Mouse (Mus musculus) stomach, postnatal 0 days (tissue): Measurements from ENCODE around the gene Igf1. TPM values are rescaled to one million over a fixed set of nuclear protein-coding genes. Genes with fewer than 3 reads are reported as not detected.
A peak's percentile ranks its signal among the peaks of the same experiment; 100 is the strongest.

Experiments used
- ATAC-seq: fragments of 200-750 bp; cut with Nextera tagmentation; 2 replicates; pipeline ENCODE4 v1.8.0; 2017; ENCODE audit not compliant: low FRiP score, low TSS enrichment
- DNase-seq: peaks from one replicate; pipeline ENCODE4 v3.0.0-alpha.2; 2016; ENCODE audit warnings: low spot score
- H3K27ac ChIP-seq: fragments of 300-500 bp; sonication (generic); replicated peaks from 2 replicates; pipeline ENCODE4 v1.5.1; 2014; ENCODE audit warnings: mild to moderate bottlenecking, control low read depth
- H3K27me3 ChIP-seq: fragments of 300-500 bp; sonication (generic); 2 replicates; pipeline ENCODE4 v1.6.1; 2014; ENCODE audit warnings: low read length; ENCODE audit not compliant: control insufficient read depth, insufficient read depth
- H3K36me3 ChIP-seq: fragments of 300-500 bp; sonication (generic); 2 replicates; pipeline ENCODE4 v1.6.1; 2014; ENCODE audit warnings: low read length, mixed read lengths; ENCODE audit not compliant: control insufficient read depth, insufficient read depth
- H3K4me1 ChIP-seq: fragments of 300-500 bp; sonication (generic); replicated peaks from 2 replicates; pipeline ENCODE4 v1.6.1; 2014; ENCODE audit warnings: antibody characterized with exemption; ENCODE audit not compliant: control insufficient read depth, insufficient read depth
- H3K4me2 ChIP-seq: fragments of 300-500 bp; sonication (generic); replicated peaks from 2 replicates; pipeline ENCODE4 v1.6.1; 2014; ENCODE audit warnings: low read depth, mild to moderate bottlenecking, control low read depth, moderate library complexity
- H3K4me3 ChIP-seq: fragments of 300-500 bp; sonication (generic); 2 replicates; pipeline ENCODE4 v1.5.1; 2014; ENCODE audit warnings: low read depth, low read length, control low read depth
- H3K9ac ChIP-seq: fragments of 300-500 bp; sonication (generic); 2 replicates; pipeline ENCODE4 v1.6.1; 2014; ENCODE audit warnings: mild to moderate bottlenecking, low read length, control low read depth, mixed read lengths
- H3K9me3 ChIP-seq: fragments of 300-500 bp; sonication (generic); 2 replicates; pipeline ENCODE4 v1.6.1; 2016; ENCODE audit warnings: low read length; ENCODE audit not compliant: control insufficient read depth
- CTCF ChIP-seq: IDR thresholded peaks from 2 replicates; pipeline ENCODE4 v1.5.1; 2016; ENCODE audit warnings: antibody characterized with exemption, low read depth, mild to moderate bottlenecking, moderate library complexity
- EP300 ChIP-seq: optimal IDR thresholded peaks from 2 replicates; pipeline ENCODE3; 2016; ENCODE audit warnings: antibody characterized with exemption
- WGBS: fragments of 180-500 bp; shearing (Covaris S2); extraction: QIAGEN DNeasy Blood & Tissue Kit; methylation state at CpG from one replicate; pipeline ENCODE4 v1.1.7; 2014; 5-methylcytosine and 5-hydroxymethylcytosine counted together
- polyA plus RNA-seq: library from polyadenylated mRNA; unstranded; fragments of >200 nt; fragmentation: Nextera tagmentation; extraction: Ambion mirVana; gene quantifications from 2 replicates; pipeline ENCODE4 v1.2.1, GENCODE M21; 2015

The Igf1 gene
- polyA plus RNA-seq, 1 experiment from 2014 or later: 42.5 TPM

DNA sequence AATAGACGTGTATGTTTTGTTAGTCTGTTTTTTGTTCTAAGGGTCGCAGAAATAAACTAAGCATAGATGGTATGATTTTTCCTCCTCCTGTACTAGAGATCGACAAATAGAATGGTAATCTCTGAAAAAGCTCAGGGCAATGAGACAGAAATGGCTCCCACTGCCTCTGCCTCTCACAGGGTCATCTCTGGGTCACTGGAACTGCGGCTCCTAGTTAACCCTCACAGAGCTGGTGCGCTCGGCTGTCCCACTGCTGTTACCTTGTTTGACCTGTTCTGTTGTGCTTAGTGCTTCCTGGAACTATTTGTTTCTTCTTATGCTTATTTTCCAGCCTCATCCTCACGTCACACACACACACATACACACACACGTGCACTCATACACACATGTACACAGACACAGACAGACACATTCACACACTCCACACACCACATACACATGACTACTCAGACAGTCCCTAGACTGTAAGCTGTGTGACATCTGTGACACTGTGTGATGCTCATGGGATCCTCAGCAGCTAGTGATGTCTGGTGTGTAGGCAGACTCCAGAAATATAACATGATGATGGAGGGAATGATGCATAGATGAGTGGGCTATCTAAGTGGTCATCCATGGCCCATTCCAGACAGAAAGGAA, 13.0 kb upstream of the Igf1 start:
- TF ChIP-seq EP300: no peak
- TF ChIP-seq CTCF: no peak
- Histone ChIP-seq H3K9me3 (no peaks in the 10 kb centered on the region), H3K4me3 (no peak overlapping the region), H3K4me1 (no peaks in the 10 kb centered on the region), H3K27me3 (no peaks in the 10 kb centered on the region), H3K4me2 (no peak overlapping the region), H3K36me3 (no peaks in the 10 kb centered on the region), H3K27ac (no peak overlapping the region), H3K9ac (no peak overlapping the region)
- ATAC-seq (no peak), DNase-seq (no peak)
- WGBS: 27% methylated on average over 8 of the region's 8 CpGs

DNA sequence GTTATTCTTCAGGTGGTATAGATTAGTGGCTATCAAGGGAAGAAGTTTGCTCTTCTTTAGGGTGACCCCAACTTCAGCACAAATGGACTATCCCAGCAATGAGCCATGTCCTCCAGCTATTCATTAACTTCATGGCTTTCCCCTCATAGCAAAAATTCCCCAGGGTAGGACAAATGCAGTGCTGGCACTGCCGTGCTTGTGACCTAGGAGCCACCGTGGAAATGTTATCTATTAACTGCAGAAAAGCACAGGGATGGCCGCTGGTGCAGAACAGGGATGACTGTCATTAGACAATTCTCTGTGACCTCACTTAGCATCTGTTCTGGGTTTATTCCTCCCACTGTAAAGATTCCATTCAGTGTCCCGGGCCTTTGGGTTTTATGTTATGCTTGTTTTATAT, 10.2 kb upstream of the Igf1 start:
- Histone ChIP-seq H3K4me1 (no peaks in the 10 kb centered on the region), H3K36me3 (no peaks in the 10 kb centered on the region), H3K4me2 (no peak overlapping the region), H3K27me3 (no peaks in the 10 kb centered on the region), H3K27ac (no peak overlapping the region), H3K9ac (no peak overlapping the region), H3K9me3 (no peaks in the 10 kb centered on the region), H3K4me3 (no peak overlapping the region)
- no peak for DNase-seq
- TF ChIP-seq CTCF (no peak), EP300 (no peak)
- WGBS: 42% methylated on average over 4 of the region's 4 CpGs
- ATAC-seq: no peak

DNA sequence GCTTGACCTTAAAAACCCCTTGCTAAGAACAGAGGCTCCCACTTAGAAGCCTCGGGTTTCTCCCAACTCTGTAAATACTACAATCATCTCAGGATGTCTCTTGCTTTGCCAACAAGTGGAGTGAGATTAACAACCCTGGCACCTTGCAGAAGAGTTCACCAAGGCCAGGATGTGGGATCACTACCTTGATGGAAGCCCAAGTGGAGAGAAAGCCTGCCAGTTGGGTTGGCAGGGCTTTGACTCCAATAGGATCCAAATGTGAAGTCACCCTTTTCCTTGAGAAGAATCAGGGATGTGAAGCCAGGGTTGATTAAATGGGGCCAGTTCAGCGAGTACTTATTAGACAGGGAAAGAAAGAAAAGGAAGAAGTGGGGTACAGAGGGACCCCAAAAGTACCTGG, 9.6 kb upstream of the Igf1 start:
- H3K4me3 ChIP-seq: no peak overlapping the region
- 54% methylated on average over 2 of the region's 2 CpGs for WGBS
- H3K27ac ChIP-seq: no peak overlapping the region
- no peak overlapping the region for H3K9ac ChIP-seq
- no peaks in the 10 kb centered on the region for H3K27me3 ChIP-seq
- H3K36me3 ChIP-seq: no peaks in the 10 kb centered on the region
- DNase-seq: no peak
- no peaks in the 10 kb centered on the region for H3K4me1 ChIP-seq
- H3K9me3 ChIP-seq: no peaks in the 10 kb centered on the region
- H3K4me2 ChIP-seq: no peak overlapping the region
- TF ChIP-seq EP300 (no peak), CTCF (no peak)
- no peak for ATAC-seq

DNA sequence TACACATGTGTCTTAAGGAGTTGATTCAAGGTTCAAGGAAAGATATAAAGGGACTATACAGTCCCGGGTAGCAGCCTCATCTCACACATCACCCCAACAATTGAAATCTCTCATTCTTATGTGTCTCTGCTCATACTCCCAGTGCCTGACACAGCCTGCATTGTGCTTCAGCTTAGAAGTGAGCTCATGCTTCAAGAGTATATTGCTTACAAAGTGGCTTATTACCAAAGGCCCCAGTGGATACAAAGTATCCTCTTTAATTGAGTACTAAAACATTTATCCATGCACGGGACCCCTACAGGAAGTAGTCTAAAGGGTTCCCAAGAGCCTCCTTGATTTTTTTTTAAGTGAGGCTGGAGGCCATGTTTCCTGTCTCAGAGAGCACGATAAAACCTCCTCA, 6.6 kb upstream of the Igf1 start:
- no peak for TF ChIP-seq EP300
- no peak for TF ChIP-seq CTCF
- DNase-seq (no peak), ATAC-seq (no peak)
- H3K4me1 ChIP-seq: no peaks in the 10 kb centered on the region
- no peak overlapping the region for H3K27ac ChIP-seq
- no peak overlapping the region for H3K9ac ChIP-seq
- H3K4me2 ChIP-seq: no peak overlapping the region
- WGBS: 62% methylated on average over 3 of the region's 3 CpGs
- no peaks in the 10 kb centered on the region for H3K27me3 ChIP-seq
- no peaks in the 10 kb centered on the region for H3K9me3 ChIP-seq
- H3K4me3 ChIP-seq: no peak overlapping the region
- no peaks in the 10 kb centered on the region for H3K36me3 ChIP-seq

DNA sequence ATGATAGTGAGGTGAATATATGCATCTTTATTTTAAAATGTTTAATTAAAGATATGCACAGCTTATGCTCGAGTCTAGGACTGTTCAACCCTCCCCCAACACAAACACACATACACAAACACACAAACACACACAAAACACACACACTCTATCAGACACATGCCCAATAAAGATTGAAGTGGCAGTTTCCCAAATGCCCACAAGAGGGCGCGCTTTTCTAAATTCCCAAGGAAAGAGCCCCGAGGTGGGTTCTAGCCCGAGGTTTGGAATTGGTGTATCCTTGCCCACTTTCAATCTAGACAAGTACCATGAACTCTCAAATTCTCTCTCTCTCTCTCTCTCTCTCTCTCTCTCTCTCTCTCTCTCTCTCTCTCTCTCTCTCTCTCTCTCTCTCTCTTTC, 3.7 kb upstream of the Igf1 start:
- H3K9me3 ChIP-seq: no peaks in the 10 kb centered on the region
- peak; percentile 61 for DNase-seq
- H3K27me3 ChIP-seq: no peaks in the 10 kb centered on the region
- no peak overlapping the region for H3K9ac ChIP-seq
- no peak overlapping the region for H3K4me2 ChIP-seq
- H3K4me1 ChIP-seq: no peaks in the 10 kb centered on the region
- no peak overlapping the region for H3K4me3 ChIP-seq
- 3% methylated on average over 5 of the region's 5 CpGs for WGBS
- H3K36me3 ChIP-seq: no peaks in the 10 kb centered on the region
- no peak overlapping the region for H3K27ac ChIP-seq
- no peak for TF ChIP-seq EP300
- peak; percentile 78 for TF ChIP-seq CTCF
- ATAC-seq: 0 out of 2 replicates have a peak, but pooled peaks have one; percentile 29

DNA sequence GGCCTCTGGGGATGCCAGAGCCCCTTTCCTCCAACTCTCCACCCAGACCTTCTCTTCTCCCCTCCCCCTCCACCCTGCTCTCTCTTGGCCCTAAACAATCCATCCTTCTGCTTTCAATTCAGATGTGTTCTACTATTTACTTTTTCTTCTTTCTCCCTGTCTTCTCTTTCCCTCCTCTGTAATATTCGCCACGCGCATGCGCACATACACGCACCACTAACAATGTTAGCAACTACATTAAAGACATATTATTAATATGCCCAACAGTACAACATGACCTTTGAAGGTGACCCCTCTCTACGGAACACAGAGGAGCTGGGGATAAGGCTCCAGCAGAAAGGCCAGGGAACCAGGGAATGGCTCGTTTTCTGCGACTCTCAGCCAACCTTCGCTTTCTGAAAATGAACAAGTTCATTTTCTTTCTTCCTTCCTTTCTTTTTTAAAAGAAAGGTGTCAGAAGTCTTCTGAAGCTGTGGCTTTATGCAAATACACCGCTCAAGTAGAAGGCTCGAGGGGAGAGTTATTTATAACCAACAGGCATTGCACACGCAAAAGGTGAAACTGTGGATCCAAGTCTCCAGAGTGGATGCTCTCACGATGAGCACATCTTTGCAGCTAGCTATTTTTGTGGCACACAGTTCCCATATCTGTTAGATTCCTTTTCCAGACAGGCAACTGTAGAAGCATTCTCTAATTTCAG, 2.5 kb upstream of the Igf1 start:
- ATAC-seq (no peak), DNase-seq (no peak)
- no peaks in the 10 kb centered on the region for H3K27me3 ChIP-seq
- H3K9ac ChIP-seq: no peak overlapping the region
- no peaks in the 10 kb centered on the region for H3K9me3 ChIP-seq
- H3K36me3 ChIP-seq: no peaks in the 10 kb centered on the region
- WGBS: 78% methylated on average over 13 of the region's 13 CpGs
- H3K4me3 ChIP-seq: no peak overlapping the region
- no peak overlapping the region for H3K27ac ChIP-seq
- TF ChIP-seq CTCF (no peak), EP300 (no peak)
- H3K4me1 ChIP-seq: no peaks in the 10 kb centered on the region
- H3K4me2 ChIP-seq: no peak overlapping the region
